Mouse (Mus musculus): Measurements from ENCODE around the gene Pdcd6ip. TPM values are rescaled to one million over a fixed set of nuclear protein-coding genes. Genes with fewer than 3 reads are reported as not detected.

Gene Pdcd6ip
- polyA plus RNA-seq, 1 experiment, result 7.1 TPM

- TF ChIP-seq GATA1 (IDR thresholded peaks at IDR 0.05; ENCODE audit: low read length) (no peak), TAL1 (IDR thresholded peaks at IDR 0.05; ENCODE audit: low read length) (no peak)
- no peak overlapping the region for H3K4me3 ChIP-seq (replicated peaks)
- peaks cover 20% of the 10 kb centered on the region for H3K9me3 ChIP-seq (ENCODE audit: control insufficient read depth, low read length)
- H3K36me3 ChIP-seq (ENCODE audit: control insufficient read depth), result no peaks in the 10 kb centered on the region
- no peaks in the 10 kb centered on the region for H3K27me3 ChIP-seq (ENCODE audit: control insufficient read depth)
- H3K4me1 ChIP-seq (ENCODE audit: control insufficient read depth), result no peaks in the 10 kb centered on the region
Observed at GRCm38 (mm10) chr9:113634986-113635385, 73.1 kb downstream of the Pdcd6ip start.

GRCm38 (mm10) chr9:113633168-113633744, 74.8 kb downstream of the Pdcd6ip start:
- Histone ChIP-seq H3K9me3 (ENCODE audit: control insufficient read depth, low read length) (peaks cover 16% of the 10 kb centered on the region), H3K27me3 (ENCODE audit: control insufficient read depth) (no peaks in the 10 kb centered on the region), H3K4me1 (ENCODE audit: control insufficient read depth) (no peaks in the 10 kb centered on the region), H3K4me3 (replicated peaks) (no peak overlapping the region), H3K36me3 (ENCODE audit: control insufficient read depth) (no peaks in the 10 kb centered on the region)
- TF ChIP-seq TAL1 (IDR thresholded peaks at IDR 0.05; ENCODE audit: low read length), result no peak
- no peak for TF ChIP-seq GATA1 (IDR thresholded peaks at IDR 0.05; ENCODE audit: low read length)

- Histone ChIP-seq H3K4me3 (replicated peaks) (no peak overlapping the region), H3K36me3 (ENCODE audit: control insufficient read depth) (no peaks in the 10 kb centered on the region), H3K9me3 (ENCODE audit: control insufficient read depth, low read length) (peaks cover 10% of the 10 kb centered on the region; the same call in 1 of the 2 replicates), H3K4me1 (ENCODE audit: control insufficient read depth) (no peaks in the 10 kb centered on the region), H3K27me3 (ENCODE audit: control insufficient read depth) (no peaks in the 10 kb centered on the region)
- TF ChIP-seq GATA1 (IDR thresholded peaks at IDR 0.05; ENCODE audit: low read length) (no peak), TAL1 (IDR thresholded peaks at IDR 0.05; ENCODE audit: low read length) (no peak)
Observed at GRCm38 (mm10) chr9:113632350-113633043, 75.6 kb downstream of the Pdcd6ip start.

- Histone ChIP-seq H3K36me3 (ENCODE audit: control insufficient read depth) (no peaks in the 10 kb centered on the region), H3K4me1 (ENCODE audit: control insufficient read depth) (no peaks in the 10 kb centered on the region), H3K27me3 (ENCODE audit: control insufficient read depth) (no peaks in the 10 kb centered on the region), H3K4me3 (replicated peaks) (no peak overlapping the region), H3K9me3 (ENCODE audit: control insufficient read depth, low read length) (peaks cover 8% of the 10 kb centered on the region)
- TF ChIP-seq TAL1 (IDR thresholded peaks at IDR 0.05; ENCODE audit: low read length), result no peak
Observed at GRCm38 (mm10) chr9:113629632-113630031, 78.4 kb downstream of the Pdcd6ip start.

GRCm38 (mm10) chr9:113629191-113629590, 78.9 kb downstream of the Pdcd6ip start:
- Histone ChIP-seq H3K36me3 (ENCODE audit: control insufficient read depth) (no peaks in the 10 kb centered on the region), H3K9me3 (ENCODE audit: control insufficient read depth, low read length) (peaks cover 12% of the 10 kb centered on the region), H3K4me1 (ENCODE audit: control insufficient read depth) (no peaks in the 10 kb centered on the region), H3K4me3 (replicated peaks) (no peak overlapping the region), H3K27me3 (ENCODE audit: control insufficient read depth) (no peaks in the 10 kb centered on the region)
- TF ChIP-seq TAL1 (IDR thresholded peaks at IDR 0.05; ENCODE audit: low read length), result no peak
- TF ChIP-seq GATA1 (IDR thresholded peaks at IDR 0.05; ENCODE audit: low read length), result no peak

- Histone ChIP-seq H3K9me3 (ENCODE audit: control insufficient read depth, low read length) (peaks cover 13% of the 10 kb centered on the region), H3K36me3 (ENCODE audit: control insufficient read depth) (no peaks in the 10 kb centered on the region), H3K27me3 (ENCODE audit: control insufficient read depth) (no peaks in the 10 kb centered on the region), H3K4me3 (replicated peaks) (no peak overlapping the region), H3K4me1 (ENCODE audit: control insufficient read depth) (no peaks in the 10 kb centered on the region)
- TF ChIP-seq GATA1 (IDR thresholded peaks at IDR 0.05; ENCODE audit: low read length), result no peak
- TF ChIP-seq TAL1 (IDR thresholded peaks at IDR 0.05; ENCODE audit: low read length), result no peak
Observed at GRCm38 (mm10) chr9:113628780-113629179, 79.3 kb downstream of the Pdcd6ip start.

GRCm38 (mm10) chr9:113626730-113627129, 81.3 kb downstream of the Pdcd6ip start:
- no peaks in the 10 kb centered on the region for H3K36me3 ChIP-seq (ENCODE audit: control insufficient read depth)
- no peaks in the 10 kb centered on the region for H3K27me3 ChIP-seq (ENCODE audit: control insufficient read depth)
- no peak overlapping the region for H3K4me3 ChIP-seq (replicated peaks)
- no peaks in the 10 kb centered on the region for H3K4me1 ChIP-seq (ENCODE audit: control insufficient read depth)
- H3K9me3 ChIP-seq (ENCODE audit: control insufficient read depth, low read length), result peaks cover 14% of the 10 kb centered on the region
- TF ChIP-seq TAL1 (IDR thresholded peaks at IDR 0.05; ENCODE audit: low read length) (no peak), GATA1 (IDR thresholded peaks at IDR 0.05; ENCODE audit: low read length) (no peak)

GRCm38 (mm10) chr9:113624086-113624485, 84.0 kb downstream of the Pdcd6ip start:
- Histone ChIP-seq H3K4me3 (replicated peaks) (no peak overlapping the region), H3K9me3 (ENCODE audit: control insufficient read depth, low read length) (peaks cover 16% of the 10 kb centered on the region), H3K27me3 (ENCODE audit: control insufficient read depth) (no peaks in the 10 kb centered on the region), H3K4me1 (ENCODE audit: control insufficient read depth) (no peaks in the 10 kb centered on the region), H3K36me3 (ENCODE audit: control insufficient read depth) (no peaks in the 10 kb centered on the region)
- TF ChIP-seq GATA1 (IDR thresholded peaks at IDR 0.05; ENCODE audit: low read length) (no peak), TAL1 (IDR thresholded peaks at IDR 0.05; ENCODE audit: low read length) (no peak)

- Histone ChIP-seq H3K36me3 (ENCODE audit: control insufficient read depth) (no peaks in the 10 kb centered on the region), H3K4me1 (ENCODE audit: control insufficient read depth) (no peaks in the 10 kb centered on the region), H3K9me3 (ENCODE audit: control insufficient read depth, low read length) (peaks cover 6% of the 10 kb centered on the region), H3K27me3 (ENCODE audit: control insufficient read depth) (no peaks in the 10 kb centered on the region), H3K4me3 (replicated peaks) (no peak overlapping the region)
- TF ChIP-seq TAL1 (IDR thresholded peaks at IDR 0.05; ENCODE audit: low read length) (no peak), GATA1 (IDR thresholded peaks at IDR 0.05; ENCODE audit: low read length) (no peak)
Observed at GRCm38 (mm10) chr9:113617081-113617480, 91.0 kb downstream of the Pdcd6ip start.

Data from erythroblast, embryonic 14.5 days (primary cell).